Mouse (Mus musculus): Measurements from ENCODE around the gene Dbnl.
A peak's percentile ranks its signal among the peaks of the same experiment; 100 is the strongest.

Gene Dbnl

GRCm38 (mm10) chr11:5788056-5789014, at the start of gene Dbnl:
TSS of gene Dbnl (plus strand) at chr11:5788488.
- peak; percentile 99 for DNase-seq (ENCODE audit: low read depth)

DNA sequence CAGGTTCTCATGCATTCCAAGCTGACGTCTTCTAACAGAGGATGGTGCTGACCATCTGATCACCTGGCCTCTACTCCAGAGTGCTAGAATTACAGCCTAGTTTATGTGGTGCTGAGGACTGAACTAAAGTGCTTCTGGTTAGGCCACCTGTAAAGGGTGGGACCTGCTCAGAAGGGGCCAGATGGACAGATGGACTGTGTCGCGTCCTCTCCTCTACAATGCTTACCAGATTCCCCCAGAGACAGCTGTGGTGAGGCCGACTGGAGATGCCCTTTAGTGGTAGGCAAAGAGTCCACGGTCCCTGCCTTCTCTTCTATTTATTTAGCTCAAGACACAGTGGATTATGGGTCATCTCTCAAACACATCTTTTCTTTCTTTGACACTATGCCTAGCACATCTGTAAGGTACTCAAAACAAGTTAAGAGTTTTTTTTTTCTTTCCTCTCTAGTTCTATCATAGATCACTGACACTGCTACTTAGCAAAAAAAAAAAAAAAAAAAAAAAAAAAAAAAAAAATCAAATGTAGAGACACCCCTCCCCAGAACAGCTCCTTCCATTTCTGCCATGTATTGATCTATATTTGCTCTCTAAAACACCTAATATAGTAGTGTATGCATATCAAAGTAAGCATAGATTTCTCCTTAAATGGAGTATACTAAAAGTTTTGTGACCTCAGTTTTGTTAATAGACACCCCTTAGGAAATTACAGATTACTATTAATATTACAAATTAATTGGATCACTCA, 49.2 kb upstream of the Dbnl start:
- no peak for DNase-seq (ENCODE audit: low read depth)

- peak; percentile 29 for DNase-seq (ENCODE audit: low read depth)
Observed at GRCm38 (mm10) chr11:5739846-5740245, 48.4 kb upstream of the Dbnl start.

- DNase-seq (ENCODE audit: low read depth), result peak; percentile 60
Observed at GRCm38 (mm10) chr11:5740599-5740964, 47.7 kb upstream of the Dbnl start.

DNA sequence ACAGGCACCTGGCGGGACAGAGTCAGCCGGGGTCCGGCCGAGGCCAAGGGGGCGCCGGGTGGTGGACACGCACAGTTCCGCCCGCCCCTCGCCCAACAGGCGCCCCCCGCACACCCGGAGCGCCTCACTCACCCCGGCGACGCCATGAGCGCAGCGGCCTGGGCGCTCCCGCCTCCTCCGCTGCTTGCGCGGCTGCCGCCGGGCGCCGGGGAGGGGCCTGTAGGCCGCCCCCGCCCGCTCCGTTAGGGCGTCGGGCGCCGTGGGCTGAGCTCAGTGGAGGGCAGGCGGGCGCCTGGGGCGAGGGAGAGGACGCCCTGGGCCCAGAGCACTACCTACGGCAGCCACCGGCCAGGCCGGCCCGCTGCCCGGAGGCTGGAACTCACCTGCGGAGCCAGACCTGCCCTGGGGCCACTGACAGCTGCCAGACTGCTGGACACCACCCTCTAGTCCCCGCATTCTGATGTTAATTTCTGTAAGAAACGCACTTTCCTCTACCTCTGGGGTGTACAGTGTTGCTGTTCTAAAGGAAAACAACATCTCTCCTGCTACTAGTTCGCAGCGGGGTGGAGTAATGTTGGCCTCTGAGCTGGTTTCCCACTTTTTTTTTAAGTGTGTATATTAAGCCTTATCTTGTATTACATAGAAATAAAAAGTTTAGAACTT, 47.2 kb upstream of the Dbnl start:
- DNase-seq (ENCODE audit: low read depth), result peak; percentile 82

DNA sequence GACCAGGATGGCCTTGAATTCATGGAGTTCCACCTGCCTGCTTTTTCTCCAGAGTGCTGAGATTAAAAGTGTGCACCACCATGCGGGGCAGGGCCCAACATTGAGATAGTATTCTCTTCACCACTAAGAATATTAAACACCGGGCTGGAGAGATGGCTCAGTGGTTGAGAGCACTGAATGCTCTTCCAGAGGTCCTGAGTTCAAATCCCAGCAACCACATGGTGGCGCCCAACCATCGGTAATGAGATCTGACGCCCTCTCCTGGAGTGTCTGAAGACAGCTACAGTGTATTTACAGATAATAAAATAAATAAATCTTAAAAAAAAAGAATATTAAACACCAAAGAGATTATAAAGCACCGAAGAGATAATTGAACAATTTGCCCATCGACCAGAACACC, 46.2 kb upstream of the Dbnl start:
- DNase-seq (ENCODE audit: low read depth), result peak; percentile 49

GRCm38 (mm10) chr11:5744951-5745350, 43.3 kb upstream of the Dbnl start:
- no peak for DNase-seq (ENCODE audit: low read depth)

GRCm38 (mm10) chr11:5753755-5754154, 34.5 kb upstream of the Dbnl start:
- DNase-seq (ENCODE audit: low read depth), result no peak

GRCm38 (mm10) chr11:5761820-5762632, 26.3 kb upstream of the Dbnl start, which contains the start of gene Urgcp:
TSS of gene Urgcp (minus strand) at chr11:5762376.
- DNase-seq (ENCODE audit: low read depth), result peak; percentile 98

GRCm38 (mm10) chr11:5762633-5762982, 25.7 kb upstream of the Dbnl start:
- no peak for DNase-seq (ENCODE audit: low read depth)

DNA sequence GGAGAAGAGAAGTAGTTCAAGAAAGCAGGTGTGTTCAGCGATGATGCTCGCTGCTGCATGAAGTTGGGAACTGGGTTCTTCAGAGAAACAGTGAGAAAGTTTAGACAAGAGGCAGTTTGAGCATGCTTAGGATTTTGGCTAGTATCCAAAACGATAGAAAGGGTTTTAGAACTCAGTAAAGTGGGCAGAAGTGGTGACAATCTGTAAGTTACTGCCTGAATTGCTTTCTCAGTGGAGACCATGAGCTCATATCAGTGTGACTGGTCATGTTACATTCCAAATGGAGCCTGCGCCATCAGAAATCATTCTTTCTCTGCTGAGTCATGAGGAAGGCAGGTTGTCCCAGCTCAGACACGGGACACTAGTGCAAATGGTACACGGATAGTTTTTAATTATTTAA, 22.3 kb upstream of the Dbnl start:
- no peak for DNase-seq (ENCODE audit: low read depth)

GRCm38 (mm10) chr11:5778481-5778880, 9.8 kb upstream of the Dbnl start:
- DNase-seq (ENCODE audit: low read depth), result peak; percentile 36

GRCm38 (mm10) chr11:5780035-5780499, 8.2 kb upstream of the Dbnl start:
- DNase-seq (ENCODE audit: low read depth), result no peak

DNA sequence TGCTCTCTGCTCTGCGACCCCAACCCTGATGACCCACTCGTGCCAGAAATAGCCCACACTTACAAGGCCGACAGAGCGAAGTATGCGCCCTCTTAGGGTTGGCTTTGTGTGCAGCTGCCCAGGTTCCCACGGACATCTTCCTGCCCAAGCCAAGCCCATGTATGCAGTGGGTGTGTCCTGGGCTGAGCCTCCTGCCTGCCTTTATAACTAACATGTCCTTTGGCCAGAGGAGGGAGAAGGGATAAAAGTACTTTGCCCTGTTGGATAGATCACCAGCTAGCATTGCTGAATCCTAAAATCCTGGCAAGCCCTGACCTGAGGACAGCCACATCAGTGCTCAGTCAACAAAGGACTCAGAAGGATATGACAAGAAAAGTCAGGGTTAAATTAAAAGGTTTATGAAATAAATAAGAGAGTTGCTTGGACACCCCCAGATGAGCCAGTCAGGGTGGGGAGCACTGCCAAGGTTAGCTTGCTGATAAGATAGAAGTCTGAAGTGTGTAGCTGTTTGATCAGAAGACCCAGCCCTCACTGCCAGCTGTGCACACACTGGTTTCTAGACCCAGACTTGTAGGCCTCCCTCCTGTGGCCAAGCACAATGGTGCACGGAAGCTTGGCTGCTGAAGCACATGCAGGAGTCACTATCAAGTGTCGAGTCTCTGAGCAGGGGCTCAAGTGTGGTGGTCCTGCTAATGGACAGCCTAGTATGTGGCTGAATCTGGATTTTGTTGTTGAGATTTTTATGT, 5.9 kb upstream of the Dbnl start:
- DNase-seq (ENCODE audit: low read depth), result no peak

DNA sequence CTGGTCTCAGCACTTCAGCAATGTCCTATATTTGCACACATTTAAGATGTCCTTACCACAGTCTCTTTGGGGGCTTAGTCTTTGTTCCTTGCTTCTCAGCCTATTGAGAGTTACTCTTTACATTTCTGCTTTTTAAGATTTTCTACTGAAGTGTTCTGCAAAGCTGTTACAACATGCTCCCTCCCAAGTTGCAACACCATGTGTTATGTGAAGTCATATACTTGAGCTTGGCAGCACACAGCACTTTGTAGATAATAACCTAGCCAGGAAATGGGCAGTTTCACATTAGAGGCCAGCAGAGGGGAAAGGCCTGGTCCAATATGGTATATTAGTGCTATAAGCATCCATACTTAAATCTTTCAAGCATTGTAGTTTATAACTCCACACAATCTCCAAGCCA, 2.6 kb upstream of the Dbnl start:
- DNase-seq (ENCODE audit: low read depth), result no peak

GRCm38 (mm10) chr11:5787671-5788055, 625 bp upstream of the Dbnl start:
- DNase-seq (ENCODE audit: low read depth), result no peak

DNA sequence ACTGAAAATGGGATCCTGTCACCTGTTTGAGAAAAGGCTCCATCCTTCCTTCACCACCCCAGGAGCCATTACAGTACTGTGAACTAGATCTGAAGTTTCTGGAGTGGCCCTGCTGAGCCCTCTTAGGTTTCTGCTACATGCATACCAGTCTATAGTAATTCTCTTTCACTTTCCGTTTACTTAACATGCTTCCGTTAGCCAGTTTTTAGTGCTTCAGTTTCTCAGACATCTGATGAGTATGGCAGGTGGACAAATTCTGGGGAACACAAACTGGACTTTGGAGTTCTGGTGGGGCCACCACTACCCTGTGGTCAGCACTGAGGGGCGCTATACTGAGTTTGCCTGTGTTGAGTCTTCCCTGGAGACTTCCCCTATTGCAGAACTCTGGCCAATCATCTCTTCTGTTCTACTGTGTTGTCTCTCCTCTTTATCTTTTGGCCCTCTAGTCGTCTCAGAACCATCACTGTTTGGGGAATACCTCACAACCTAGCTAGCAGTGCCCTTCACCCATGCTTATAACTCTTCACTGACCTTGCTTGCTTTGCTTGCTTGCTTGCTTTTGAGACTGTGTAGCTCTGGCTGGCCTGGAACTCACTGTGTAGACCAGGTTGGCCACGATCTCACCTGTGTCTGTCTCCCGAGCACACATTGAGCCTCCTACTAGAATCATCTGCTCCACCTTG, 924 bp downstream of the Dbnl start:
- DNase-seq (ENCODE audit: low read depth), result no peak

GRCm38 (mm10) chr11:5789754-5790333, 1.6 kb downstream of the Dbnl start:
- peak; percentile 30 for DNase-seq (ENCODE audit: low read depth)

GRCm38 (mm10) chr11:5790431-5790830, 2.1 kb downstream of the Dbnl start:
- DNase-seq (ENCODE audit: low read depth), result no peak

DNA sequence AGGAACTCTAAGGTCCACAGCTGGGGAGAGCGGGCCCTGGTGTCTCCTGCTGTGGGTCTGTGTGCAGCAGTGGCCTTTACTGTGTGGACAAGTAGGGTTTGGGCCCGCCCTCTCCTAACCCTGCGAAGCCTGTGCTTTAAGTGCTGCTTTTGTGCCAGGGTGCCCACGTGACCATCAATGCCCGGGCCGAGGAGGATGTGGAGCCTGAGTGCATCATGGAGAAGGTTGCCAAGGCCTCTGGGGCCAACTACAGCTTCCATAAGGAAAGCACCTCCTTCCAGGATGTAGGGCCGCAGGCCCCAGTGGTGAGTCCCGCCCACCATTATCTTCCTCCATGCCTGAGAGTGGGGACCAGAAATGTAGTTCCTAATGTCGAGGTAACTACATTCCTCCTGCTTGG, 7.0 kb downstream of the Dbnl start:
- no peak for DNase-seq (ENCODE audit: low read depth)
